ENCODE assay signal across 11 mouse cellular contexts in genomic region chr8:36365945-36366344, GRCm38 (mm10).
DNase-seq lines count a peak whose midpoint lies in the region; ATAC-seq lines count a peak whose summit lies in the region.
"Had no signal": no experiment of that assay in that cellular context is flagged by ENCODE, and none has a peak within 500 bp of the region (broad histone marks: within the 10 kb centered on the region; RNA-seq: fewer than 3 reads in every experiment).

No protein-coding gene starts in this region.

- no peaks in the 10 kb centered on the region for H3K9me3 ChIP-seq in heart, embryonic 10.5 days
- H3K9me3 ChIP-seq in hindbrain, embryonic 10.5 days: no peaks in the 10 kb centered on the region

- H3K4me3 ChIP-seq in heart, embryonic 10.5 days: no peak overlapping the region
- no peak overlapping the region for H3K4me3 ChIP-seq in hindbrain, embryonic 10.5 days

- intact Hi-C loops in heart, postnatal 10 days (cut with DNase I): loop anchor here (10.0 kb wide), 1 partner anchor 329 kb away; no protein-coding TSS in a partner anchor
- intact Hi-C loops in left cerebral cortex, postnatal 4 days (cut with DNase I): no loop called here
- intact Hi-C loops in left cerebral cortex, postnatal 25 days (cut with DNase I): loop anchor here (10.0 kb wide), 1 partner anchor 469 kb away; no protein-coding TSS in a partner anchor

- peak; percentile 24 to 50 for DNase-seq in heart, postnatal 10 days
- DNase-seq in heart, embryonic 10.5 days (ENCODE audit: low spot score): no peak
- peak; percentile 16 for DNase-seq in left cerebral cortex, postnatal 4 days
- no peak for DNase-seq in left cerebral cortex, postnatal 25 days (ENCODE audit: low spot score in 2 of 2)
- peak; percentile 46 for DNase-seq in cerebellum, adult 11 months
- DNase-seq in cerebellum, postnatal 25 days: peak; percentile 47 to 74
- no peak for DNase-seq in hindbrain, embryonic 10.5 days (ENCODE audit: low spot score)
- DNase-seq: heart, postnatal 36 days had no signal

- no peak overlapping the region for H3K27ac ChIP-seq in heart, embryonic 10.5 days
- no peak overlapping the region for H3K27ac ChIP-seq in hindbrain, embryonic 10.5 days

- no peaks in the 10 kb centered on the region for H3K27me3 ChIP-seq in heart, embryonic 10.5 days (ENCODE audit: insufficient read depth, poor library complexity, severe bottlenecking)
- H3K27me3 ChIP-seq in hindbrain, embryonic 10.5 days (ENCODE audit: insufficient read depth, poor library complexity, severe bottlenecking): no peaks in the 10 kb centered on the region

- no peaks in the 10 kb centered on the region for H3K36me3 ChIP-seq in heart, embryonic 10.5 days
- H3K36me3 ChIP-seq in hindbrain, embryonic 10.5 days: no peaks in the 10 kb centered on the region

- H3K4me1 ChIP-seq in heart, embryonic 10.5 days: no peaks in the 10 kb centered on the region
- H3K4me1 ChIP-seq in hindbrain, embryonic 10.5 days (replicated peaks): no peaks in the 10 kb centered on the region

- ATAC-seq in CD4-positive, CD25-positive, alpha-beta regulatory T cell, adult 4 months: no peak
- ATAC-seq: activated CD4-positive, CD25-positive, alpha-beta regulatory T cell, adult 4 months; midbrain, embryonic 16.5 days had no signal

- WGBS in heart, embryonic 10.5 days: 66% methylated on average over 2 of the region's 2 CpGs
- 68% methylated on average over 2 of the region's 2 CpGs for WGBS in hindbrain, embryonic 10.5 days

Comparison
In these comparisons a context has a peak if more than half of its experiments do, and no peak if none do; other contexts are left out.
1. DNase-seq: peak in heart, postnatal 10 days (2 of 2), left cerebral cortex, postnatal 4 days (single experiment), cerebellum, adult 11 months (single experiment) and cerebellum, postnatal 25 days (2 of 2); none in heart, embryonic 10.5 days (single experiment), left cerebral cortex, postnatal 25 days (0 of 2) and hindbrain, embryonic 10.5 days (single experiment).